Mouse (Mus musculus): ENCODE results near the gene Mettl26.
"Not testable (repeated sequence)": the region's sequence is repeated elsewhere in the genome, so short reads cannot be mapped to it uniquely, and the experiment has no call there.

The Mettl26 gene

GRCm38 (mm10) chr17:25868601-25869191 lies 6.2 kb upstream of the Mettl26 start, which contains the start of gene Mcrip2:
Gene Mcrip2 (minus strand): TSS chr17:25868764.
- peak; percentile 74 for DNase-seq (ENCODE audit: low spot score)

GRCm38 (mm10) chr17:25869498-25869897 lies 5.4 kb upstream of the Mettl26 start:
- DNase-seq (ENCODE audit: low spot score): no peak

- no peak for DNase-seq (ENCODE audit: low spot score)
Measured at GRCm38 (mm10) chr17:25869954-25870353, 4.9 kb upstream of the Mettl26 start.

- not testable (repeated sequence) for DNase-seq (ENCODE audit: low spot score)
Measured at GRCm38 (mm10) chr17:25871566-25871965, 3.3 kb upstream of the Mettl26 start.

GRCm38 (mm10) chr17:25872676-25873075 lies 2.2 kb upstream of the Mettl26 start:
- DNase-seq (ENCODE audit: low spot score): no peak

- no peak for DNase-seq (ENCODE audit: low spot score)
Measured at GRCm38 (mm10) chr17:25873405-25874147, 1.3 kb upstream of the Mettl26 start.

- DNase-seq (ENCODE audit: low spot score): no peak
Measured at GRCm38 (mm10) chr17:25874148-25874720, 640 bp upstream of the Mettl26 start.

GRCm38 (mm10) chr17:25875171-25876136 lies 580 bp downstream of the Mettl26 start:
- DNase-seq (ENCODE audit: low spot score): peak; percentile 85

- no peak for DNase-seq (ENCODE audit: low spot score)
Measured at GRCm38 (mm10) chr17:25876347-25876915, 1.6 kb downstream of the Mettl26 start.

GRCm38 (mm10) chr17:25877025-25877424 lies 2.2 kb downstream of the Mettl26 start:
- DNase-seq (ENCODE audit: low spot score): no peak

- DNase-seq (ENCODE audit: low spot score): no peak
Measured at GRCm38 (mm10) chr17:25877741-25878610, 3.1 kb downstream of the Mettl26 start.

GRCm38 (mm10) chr17:25878611-25879180 lies 3.8 kb downstream of the Mettl26 start:
- no peak for DNase-seq (ENCODE audit: low spot score)

GRCm38 (mm10) chr17:25879261-25879660 lies 4.4 kb downstream of the Mettl26 start:
- no peak for DNase-seq (ENCODE audit: low spot score)

- DNase-seq (ENCODE audit: low spot score): no peak
Measured at GRCm38 (mm10) chr17:25879750-25880149, 4.9 kb downstream of the Mettl26 start.

- no peak for DNase-seq (ENCODE audit: low spot score)
Measured at GRCm38 (mm10) chr17:25880196-25880910, 5.5 kb downstream of the Mettl26 start, which contains the start of gene Wfikkn1. Gene Wfikkn1 (minus strand): TSS chr17:25880858.

GRCm38 (mm10) chr17:25880913-25881641 lies 6.2 kb downstream of the Mettl26 start:
- no peak for DNase-seq (ENCODE audit: low spot score)

GRCm38 (mm10) chr17:25881691-25882090 lies 6.8 kb downstream of the Mettl26 start:
- DNase-seq (ENCODE audit: low spot score): no peak

GRCm38 (mm10) chr17:25882306-25882705 lies 7.4 kb downstream of the Mettl26 start:
- no peak for DNase-seq (ENCODE audit: low spot score)

GRCm38 (mm10) chr17:25883268-25883667 lies 8.4 kb downstream of the Mettl26 start:
- no peak for DNase-seq (ENCODE audit: low spot score)
